Comparison of ENCODE assay signal across 8 mouse cellular contexts in the genomic region with DNA sequence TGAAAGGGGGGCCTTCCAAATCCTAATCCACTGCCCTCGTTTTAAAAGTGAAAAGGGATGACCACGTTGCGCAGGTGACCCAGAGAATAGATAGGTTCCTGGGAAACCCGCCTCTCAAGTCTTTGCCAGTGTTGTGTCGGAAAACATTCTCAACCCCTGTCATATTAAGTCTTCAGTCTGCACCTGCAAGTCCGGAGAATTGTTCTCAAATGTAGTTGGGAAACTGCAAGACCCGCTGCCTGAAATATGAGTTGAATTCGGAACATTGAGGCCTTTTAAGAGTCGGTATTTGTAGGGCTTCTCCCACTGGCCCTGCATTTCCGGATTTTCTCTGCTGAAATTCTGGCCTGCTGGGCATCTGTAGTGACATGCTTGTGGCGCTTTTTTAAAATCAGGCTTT. TPM values are rescaled to one million over a fixed set of nuclear protein-coding genes. Genes with fewer than 3 reads are reported as not detected.
DNase-seq lines count a peak whose midpoint lies in the region; ATAC-seq and TF ChIP-seq lines count a peak whose summit lies in the region.

No protein-coding gene starts in this region.

- peak overlapping the region; percentile 73 for H3K4me3 ChIP-seq in kidney, adult 2 months (ENCODE audit: insufficient read depth, low read depth, low read length)
- H3K4me3 ChIP-seq in G1E (ENCODE audit: low read depth, low read length), result peak overlapping the region; percentile 91
- H3K4me3 ChIP-seq in embryonic facial prominence, embryonic 10.5 days, result peak overlapping the region; percentile 99
- H3K4me3 ChIP-seq in hindbrain, embryonic 16.5 days (ENCODE audit: low read length), result peak overlapping the region; percentile 98
- peak overlapping the region; percentile 95 for H3K4me3 ChIP-seq in liver, embryonic 12.5 days
- peak overlapping the region; percentile 94 for H3K4me3 ChIP-seq in neural tube, embryonic 15.5 days (replicated peaks)

- peak overlapping the region; percentile 95 for H3K27ac ChIP-seq in kidney, adult 2 months (ENCODE audit: insufficient read depth, low read depth, low read length)
- H3K27ac ChIP-seq in embryonic facial prominence, embryonic 10.5 days (replicated peaks), result peak overlapping the region; percentile 98
- H3K27ac ChIP-seq in hindbrain, embryonic 16.5 days (ENCODE audit: low read depth, low read length), result peak overlapping the region; percentile 97
- H3K27ac ChIP-seq in liver, embryonic 12.5 days, result peak overlapping the region; percentile 100
- H3K27ac ChIP-seq in neural tube, embryonic 15.5 days (replicated peaks), result peak overlapping the region; percentile 97

- peak; percentile 57 for DNase-seq in kidney, adult 2 months
- DNase-seq in kidney, postnatal 14 days, result no peak
- no peak for DNase-seq in G1E (ENCODE audit: low spot score)
- peak; percentile 38 for DNase-seq in embryonic facial prominence, embryonic 10.5 days (ENCODE audit: low spot score)
- no peak for DNase-seq in cerebellum, adult 11 months

- TF ChIP-seq CTCF in kidney, adult 2 months (conservative IDR thresholded peaks at IDR 0.05; ENCODE audit: insufficient read depth, insufficient read length, low read depth, low read length), result no peak
- no peak for TF ChIP-seq CTCF in G1E (IDR thresholded peaks at IDR 0.05; ENCODE audit: low read depth, low read length)

- peak overlapping the region; percentile 85 for H3K4me2 ChIP-seq in hindbrain, embryonic 16.5 days (ENCODE audit: low read length)
- H3K4me2 ChIP-seq in liver, embryonic 12.5 days, result peak overlapping the region; percentile 92
- H3K4me2 ChIP-seq in neural tube, embryonic 15.5 days, result peak overlapping the region; percentile 66

- H3K9ac ChIP-seq in hindbrain, embryonic 16.5 days (ENCODE audit: low read depth, low read length), result peak overlapping the region; percentile 92
- H3K9ac ChIP-seq in liver, embryonic 12.5 days, result peak overlapping the region; percentile 91
- peak overlapping the region; percentile 83 for H3K9ac ChIP-seq in neural tube, embryonic 15.5 days (replicated peaks)

- H3K27me3 ChIP-seq in kidney, adult 2 months (replicated peaks; ENCODE audit: control insufficient read depth, insufficient read depth, low read length), result no peaks in the 10 kb centered on the region
- no peaks in the 10 kb centered on the region for H3K27me3 ChIP-seq in G1E (ENCODE audit: insufficient read depth, low read length)
- no peaks in the 10 kb centered on the region for H3K27me3 ChIP-seq in embryonic facial prominence, embryonic 10.5 days (replicated peaks; ENCODE audit: low read depth, poor library complexity, severe bottlenecking)
- no peaks in the 10 kb centered on the region for H3K27me3 ChIP-seq in hindbrain, embryonic 16.5 days (replicated peaks; ENCODE audit: control insufficient read depth, insufficient read depth, low read length)
- H3K27me3 ChIP-seq in liver, embryonic 12.5 days (replicated peaks), result no peaks in the 10 kb centered on the region
- no peaks in the 10 kb centered on the region for H3K27me3 ChIP-seq in neural tube, embryonic 15.5 days (replicated peaks)

- H3K9me3 ChIP-seq in G1E (replicated peaks), result no peaks in the 10 kb centered on the region
- H3K9me3 ChIP-seq in embryonic facial prominence, embryonic 10.5 days, result no peaks in the 10 kb centered on the region
- H3K9me3 ChIP-seq in hindbrain, embryonic 16.5 days (ENCODE audit: control insufficient read depth, low read length), result no peaks in the 10 kb centered on the region
- no peaks in the 10 kb centered on the region for H3K9me3 ChIP-seq in liver, embryonic 12.5 days (replicated peaks)
- no peaks in the 10 kb centered on the region for H3K9me3 ChIP-seq in neural tube, embryonic 15.5 days (replicated peaks)

- TF ChIP-seq POLR2A in kidney, adult 2 months (IDR thresholded peaks at IDR 0.05; ENCODE audit: low read depth, low read length), result no peak

- no peak for ATAC-seq in G1E (ENCODE audit: extremely low read depth, insufficient number of reproducible peaks, low FRiP score, poor library complexity, severe bottlenecking)
- no peak for ATAC-seq in hindbrain, embryonic 16.5 days
- no peak for ATAC-seq in liver, embryonic 12.5 days
- no peak for ATAC-seq in neural tube, embryonic 15.5 days (ENCODE audit: low FRiP score)

- 2% methylated on average over 11 of the region's 11 CpGs for WGBS in kidney, adult 2 months
- 3% methylated on average over 11 of the region's 11 CpGs for WGBS in embryonic facial prominence, embryonic 10.5 days
- WGBS in hindbrain, embryonic 16.5 days, result 3% methylated on average over 11 of the region's 11 CpGs
- WGBS in liver, embryonic 12.5 days (ENCODE audit: insufficient replicate concordance), result 3% methylated on average over 11 of the region's 11 CpGs
- WGBS in neural tube, embryonic 15.5 days, result 3% methylated on average over 11 of the region's 11 CpGs

- no peaks in the 10 kb centered on the region; the same call in 1 of the 2 replicates for H3K36me3 ChIP-seq in kidney, adult 2 months (ENCODE audit: control insufficient read depth, insufficient read depth, low read length)
- H3K36me3 ChIP-seq in G1E (replicated peaks), result peaks cover 22% of the 10 kb centered on the region
- peaks cover 18% of the 10 kb centered on the region for H3K36me3 ChIP-seq in embryonic facial prominence, embryonic 10.5 days (replicated peaks)
- H3K36me3 ChIP-seq in hindbrain, embryonic 16.5 days (ENCODE audit: control insufficient read depth, insufficient read depth, low read length), result no peaks in the 10 kb centered on the region
- H3K36me3 ChIP-seq in liver, embryonic 12.5 days, result peaks cover 16% of the 10 kb centered on the region
- H3K36me3 ChIP-seq in neural tube, embryonic 15.5 days, result peaks cover 3% of the 10 kb centered on the region; the same call in 1 of the 2 replicates

- H3K4me1 ChIP-seq in kidney, adult 2 months (ENCODE audit: control insufficient read depth, insufficient read depth, low read length), result no peaks in the 10 kb centered on the region
- H3K4me1 ChIP-seq in G1E (ENCODE audit: insufficient read depth, low read depth, low read length), result peaks cover 44% of the 10 kb centered on the region
- H3K4me1 ChIP-seq in embryonic facial prominence, embryonic 10.5 days, result peaks cover 18% of the 10 kb centered on the region
- peaks cover 5% of the 10 kb centered on the region for H3K4me1 ChIP-seq in hindbrain, embryonic 16.5 days (ENCODE audit: control insufficient read depth, insufficient read depth, low read depth, low read length)
- peaks cover 34% of the 10 kb centered on the region for H3K4me1 ChIP-seq in liver, embryonic 12.5 days
- H3K4me1 ChIP-seq in neural tube, embryonic 15.5 days, result peaks cover 21% of the 10 kb centered on the region; the same call in 1 of the 2 replicates

RNA-seq across cellular contexts. Expression of gene Ints6, which starts 1.0 kb away (rescaled TPM):
- polyA plus RNA-seq in kidney, adult 2 months (2012; rRNA removed), result 3.3 and 4.6 TPM in 2 replicates
- total RNA-seq in G1E (2014; fragmentation: Nextera tagmentation) (144 and 145 TPM in 2 replicates), G1E (2017) (109 and 191 TPM in 2 replicates)
- polyA plus RNA-seq in G1E (2012), result 15.9 and 19.6 TPM in 2 replicates
- 19.9 and 20.5 TPM in 2 replicates for polyA plus RNA-seq in embryonic facial prominence, embryonic 10.5 days (2016; fragmentation: Nextera tagmentation; extraction: Ambion mirVana)
- polyA plus RNA-seq in hindbrain, embryonic 16.5 days (2015; fragmentation: Nextera tagmentation; extraction: Ambion mirVana), result 12.6 and 12.8 TPM in 2 replicates
- polyA plus RNA-seq in liver, embryonic 12.5 days (2016; fragmentation: Nextera tagmentation; extraction: Ambion mirVana), result 21.8 and 26.9 TPM in 2 replicates
- 13.9 and 17.3 TPM in 2 replicates for polyA plus RNA-seq in neural tube, embryonic 15.5 days (2015; fragmentation: Nextera tagmentation; extraction: Ambion mirVana)

Comparison
In these comparisons a context has a peak if more than half of its experiments do, and no peak if none do; other contexts are left out.
1. DNase-seq: peak in kidney, adult 2 months (single experiment) and embryonic facial prominence, embryonic 10.5 days (single experiment); none in kidney, postnatal 14 days (single experiment), G1E (single experiment) and cerebellum, adult 11 months (single experiment).
2. Peak in every context shown above with its lines, with median percentiles within 50 percentile points of each other: H3K27ac ChIP-seq, H3K4me3 ChIP-seq, H3K4me2 ChIP-seq and H3K9ac ChIP-seq.